Mouse (Mus musculus) megakaryocyte, embryonic 14.5 days (primary cell): ENCODE measurements around the gene Dao.

Source experiments
- FLI1 ChIP-seq: IDR thresholded peaks from 2 replicates; pipeline ENCODE4 v1.6.1; 2012; ENCODE audit warnings: low read length, inconsistent platforms, mixed read lengths
- GATA1 ChIP-seq: IDR thresholded peaks from 3 replicates; pipeline ENCODE4 v1.6.1; 2012; ENCODE audit warnings: mixed read lengths, low read length, inconsistent platforms, borderline replicate concordance

- TF ChIP-seq GATA1 (no peak), FLI1 (no peak)
Measured at GRCm38 (mm10) chr5:114005100-114005499, 1.6 kb downstream of the Dao start.
